Mouse (Mus musculus) hindbrain, embryonic 14.5 days (tissue): ENCODE measurements around the gene Brdt. TPM values are rescaled to one million over a fixed set of nuclear protein-coding genes. Genes with fewer than 3 reads are reported as not detected.

Experiments
- ATAC-seq: fragments of 200-750 bp; cut with Nextera tagmentation; 2 replicates; pipeline ENCODE4 v1.8.0; 2017; ENCODE audit warnings: moderate number of reproducible peaks, mild to moderate bottlenecking, moderate TSS enrichment, moderate library complexity; ENCODE audit not compliant: low FRiP score
- DNase-seq: peaks from one replicate; pipeline ENCODE4 v3.0.0-alpha.2; 2015; ENCODE audit warnings: low spot score
- H3K27ac ChIP-seq: fragments of 300-500 bp; sonication (generic); 2 replicates; pipeline ENCODE4 v1.5.1; 2014; ENCODE audit warnings: mild to moderate bottlenecking, moderate library complexity
- H3K27me3 ChIP-seq: fragments of 300-500 bp; sonication (generic); 2 replicates; pipeline ENCODE4 v1.6.1; 2014; ENCODE audit warnings: mild to moderate bottlenecking, low read length, mixed read lengths; ENCODE audit not compliant: control insufficient read depth, insufficient read depth
- H3K36me3 ChIP-seq: fragments of 300-500 bp; sonication (generic); replicated peaks from 2 replicates; pipeline ENCODE4 v1.6.1; 2014; ENCODE audit not compliant: control insufficient read depth, insufficient read depth
- H3K4me1 ChIP-seq: fragments of 300-500 bp; sonication (generic); replicated peaks from 2 replicates; pipeline ENCODE4 v1.6.1; 2014; ENCODE audit warnings: antibody characterized with exemption, low read length, mixed read lengths; ENCODE audit not compliant: control insufficient read depth, insufficient read depth
- H3K4me2 ChIP-seq: fragments of 300-500 bp; sonication (generic); replicated peaks from 2 replicates; pipeline ENCODE4 v1.6.1; 2014; ENCODE audit warnings: mild to moderate bottlenecking, moderate library complexity
- H3K4me3 ChIP-seq: fragments of 300-500 bp; sonication (generic); replicated peaks from 2 replicates; pipeline ENCODE4 v1.5.1; 2014; ENCODE audit warnings: mild to moderate bottlenecking, low read length
- H3K9ac ChIP-seq: fragments of 300-500 bp; sonication (generic); 2 replicates; pipeline ENCODE4 v1.6.1; 2014
- H3K9me3 ChIP-seq: fragments of 300-500 bp; sonication (generic); 2 replicates; pipeline ENCODE4 v1.6.1; 2016; ENCODE audit warnings: low read length; ENCODE audit not compliant: control insufficient read depth
- WGBS: fragments of 180-500 bp; shearing (Covaris S2); extraction: QIAGEN DNeasy Blood & Tissue Kit; methylation state at CpG from one replicate; pipeline ENCODE4 v1.1.7; 2014; 5-methylcytosine and 5-hydroxymethylcytosine counted together
- polyA plus RNA-seq: library from polyadenylated mRNA; unstranded; fragments of >200 nt; fragmentation: Nextera tagmentation; extraction: Ambion mirVana; gene quantifications from 2 replicates; pipeline ENCODE4 v1.2.1, GENCODE M21; 2014

The Brdt gene
- polyA plus RNA-seq, 1 experiment from 2014 or later: 3.2 TPM

- no peaks in the 10 kb centered on the region for H3K4me1 ChIP-seq
- no peak overlapping the region for H3K9ac ChIP-seq
- no peak overlapping the region for H3K4me2 ChIP-seq
- WGBS: 82% methylated on average over 4 of the region's 4 CpGs
- H3K36me3 ChIP-seq: no peaks in the 10 kb centered on the region
- ATAC-seq: no peak
- no peaks in the 10 kb centered on the region for H3K9me3 ChIP-seq
- no peak overlapping the region for H3K27ac ChIP-seq
- DNase-seq: no peak
- no peaks in the 10 kb centered on the region for H3K27me3 ChIP-seq
- no peak overlapping the region for H3K4me3 ChIP-seq
Measured at GRCm38 (mm10) chr5:107307432-107307831, 23.5 kb upstream of the Brdt start.

- H3K36me3 ChIP-seq: no peaks in the 10 kb centered on the region
- no peaks in the 10 kb centered on the region for H3K4me1 ChIP-seq
- no peak overlapping the region for H3K9ac ChIP-seq
- ATAC-seq: no peak
- no peak overlapping the region for H3K4me3 ChIP-seq
- no peak overlapping the region for H3K27ac ChIP-seq
- H3K27me3 ChIP-seq: no peaks in the 10 kb centered on the region
- H3K4me2 ChIP-seq: no peak overlapping the region
- H3K9me3 ChIP-seq: no peaks in the 10 kb centered on the region
- 95% methylated on average over 7 of the region's 7 CpGs for WGBS
- no peak for DNase-seq
Measured at GRCm38 (mm10) chr5:107317141-107317540, 13.8 kb upstream of the Brdt start.

DNA sequence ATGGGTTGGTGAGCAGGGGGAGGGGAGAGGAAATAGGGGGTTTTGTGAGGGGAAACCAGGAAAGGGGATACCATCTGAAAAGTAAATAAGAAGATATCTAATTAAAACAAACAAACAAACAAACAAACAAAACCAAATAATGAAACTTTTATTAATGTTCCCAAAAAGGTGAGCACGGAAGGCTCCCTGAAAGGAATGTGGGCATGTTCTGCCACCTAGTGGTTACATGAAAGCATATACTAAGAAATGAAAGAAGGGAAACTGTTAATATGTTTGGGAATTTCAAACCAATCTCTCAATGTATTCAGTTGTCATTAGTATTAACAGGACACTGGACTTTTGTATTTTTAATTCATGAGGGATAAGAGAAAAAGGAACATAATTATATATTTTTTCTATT lies 10.3 kb upstream of the Brdt start:
- Histone ChIP-seq H3K4me2 (no peak overlapping the region), H3K27ac (no peak overlapping the region), H3K27me3 (no peaks in the 10 kb centered on the region), H3K4me1 (no peaks in the 10 kb centered on the region), H3K9ac (no peak overlapping the region), H3K36me3 (no peaks in the 10 kb centered on the region), H3K4me3 (no peak overlapping the region), H3K9me3 (no peaks in the 10 kb centered on the region)
- WGBS: 8% methylated on average over 1 of the region's 1 CpGs
- no peak for ATAC-seq
- peak; percentile 74 for DNase-seq

- no peaks in the 10 kb centered on the region for H3K4me1 ChIP-seq
- H3K9me3 ChIP-seq: no peaks in the 10 kb centered on the region
- no peak overlapping the region for H3K9ac ChIP-seq
- WGBS: 87% methylated on average over 3 of the region's 3 CpGs
- ATAC-seq: no peak
- H3K27ac ChIP-seq: no peak overlapping the region
- no peak overlapping the region for H3K4me2 ChIP-seq
- no peak for DNase-seq
- H3K36me3 ChIP-seq: no peaks in the 10 kb centered on the region
- H3K4me3 ChIP-seq: no peak overlapping the region
- no peaks in the 10 kb centered on the region for H3K27me3 ChIP-seq
Measured at GRCm38 (mm10) chr5:107340404-107340803, 9.4 kb downstream of the Brdt start.

DNA sequence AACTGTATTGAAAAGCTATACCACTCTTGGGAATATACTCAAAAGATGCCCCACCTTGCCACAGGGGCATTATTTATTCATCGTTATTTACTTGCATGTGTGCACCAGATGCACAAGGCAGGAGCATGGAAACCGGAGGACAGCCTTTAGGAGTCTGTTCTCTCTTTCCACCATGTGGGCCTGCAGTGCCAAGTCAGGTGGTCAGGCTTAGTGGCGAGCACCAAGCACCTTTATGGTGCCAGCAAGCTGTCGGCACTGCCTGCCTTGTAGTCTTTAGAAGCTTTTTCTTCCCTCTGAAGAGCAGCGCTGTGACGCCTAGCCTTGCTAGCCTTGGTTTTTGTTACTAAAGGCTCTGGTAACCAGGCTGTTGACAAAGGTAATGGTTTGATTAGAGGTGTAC lies 11.9 kb downstream of the Brdt start:
- Histone ChIP-seq H3K36me3 (no peaks in the 10 kb centered on the region), H3K4me2 (no peak overlapping the region), H3K9me3 (no peaks in the 10 kb centered on the region), H3K9ac (no peak overlapping the region), H3K27me3 (no peaks in the 10 kb centered on the region), H3K4me1 (no peaks in the 10 kb centered on the region), H3K4me3 (no peak overlapping the region), H3K27ac (no peak overlapping the region)
- DNase-seq: no peak
- 89% methylated on average over 6 of the region's 6 CpGs for WGBS
- ATAC-seq: no peak

DNA sequence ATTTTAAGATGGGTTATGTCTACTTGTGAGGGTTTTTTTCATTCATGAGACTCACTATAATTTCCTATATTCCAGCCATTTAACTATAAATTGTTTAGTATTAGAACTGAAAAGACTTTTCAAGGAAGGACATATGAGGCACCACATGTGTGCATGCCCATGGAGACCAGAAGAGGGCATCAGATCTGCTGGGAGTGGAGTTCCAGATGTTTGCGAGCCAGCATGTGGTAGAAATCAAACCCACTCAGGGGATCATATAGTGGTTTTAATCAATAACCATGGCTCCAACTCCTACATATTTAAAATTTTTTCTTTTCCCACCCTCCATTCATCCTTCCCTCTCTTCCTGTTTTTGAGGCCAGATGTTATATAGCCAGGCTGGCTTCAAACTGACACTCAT lies 15.3 kb downstream of the Brdt start:
- no peak overlapping the region for H3K27ac ChIP-seq
- H3K4me1 ChIP-seq: no peaks in the 10 kb centered on the region
- H3K4me3 ChIP-seq: no peak overlapping the region
- H3K4me2 ChIP-seq: no peak overlapping the region
- DNase-seq: no peak
- ATAC-seq: no peak
- no peaks in the 10 kb centered on the region for H3K27me3 ChIP-seq
- H3K36me3 ChIP-seq: no peaks in the 10 kb centered on the region
- no peaks in the 10 kb centered on the region for H3K9me3 ChIP-seq
- WGBS: 69% methylated on average over 1 of the region's 1 CpGs
- H3K9ac ChIP-seq: no peak overlapping the region

GRCm38 (mm10) chr5:107352566-107352965 lies 21.6 kb downstream of the Brdt start:
- DNase-seq (no peak), ATAC-seq (no peak)
- 100% methylated on average over 1 of the region's 1 CpGs for WGBS
- no peaks in the 10 kb centered on the region for H3K4me1 ChIP-seq
- no peak overlapping the region for H3K4me3 ChIP-seq
- no peaks in the 10 kb centered on the region for H3K27me3 ChIP-seq
- H3K4me2 ChIP-seq: no peak overlapping the region
- no peaks in the 10 kb centered on the region for H3K9me3 ChIP-seq
- no peak overlapping the region for H3K27ac ChIP-seq
- no peak overlapping the region for H3K9ac ChIP-seq
- no peaks in the 10 kb centered on the region for H3K36me3 ChIP-seq

DNA sequence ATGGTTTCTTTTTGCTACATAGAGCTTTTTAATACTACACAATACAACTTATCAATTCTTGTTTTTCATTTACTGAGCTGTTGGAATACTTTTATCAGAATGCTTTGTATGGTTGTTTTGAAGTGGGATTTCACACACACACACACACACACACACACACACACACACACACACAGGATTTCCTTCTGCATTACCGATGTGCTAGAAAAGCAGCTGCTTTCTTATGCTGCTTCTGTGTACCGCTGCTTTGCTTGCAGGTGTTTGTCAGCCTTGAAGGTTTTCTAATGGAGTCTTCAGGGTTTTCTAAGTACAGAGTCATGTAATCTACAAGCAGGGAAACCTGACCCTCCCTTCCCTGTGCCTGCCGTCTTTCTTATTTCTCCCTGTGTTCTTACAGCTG lies 23.0 kb downstream of the Brdt start:
- Histone ChIP-seq H3K27me3 (no peaks in the 10 kb centered on the region), H3K9me3 (no peaks in the 10 kb centered on the region), H3K27ac (no peak overlapping the region), H3K4me1 (no peaks in the 10 kb centered on the region), H3K9ac (no peak overlapping the region), H3K4me3 (no peak overlapping the region), H3K4me2 (no peak overlapping the region), H3K36me3 (no peaks in the 10 kb centered on the region)
- WGBS: 69% methylated on average over 3 of the region's 3 CpGs
- no peak for ATAC-seq
- DNase-seq: no peak

- Histone ChIP-seq H3K36me3 (no peaks in the 10 kb centered on the region), H3K27me3 (no peaks in the 10 kb centered on the region), H3K9ac (no peak overlapping the region), H3K9me3 (no peaks in the 10 kb centered on the region), H3K4me3 (no peak overlapping the region), H3K4me1 (peaks cover 6% of the 10 kb centered on the region; the same call in 1 of the 2 replicates), H3K4me2 (no peak overlapping the region), H3K27ac (no peak overlapping the region)
- DNase-seq (no peak), ATAC-seq (no peak)
- WGBS: 64% methylated on average over 1 of the region's 1 CpGs
Measured at GRCm38 (mm10) chr5:107355801-107356200, 24.8 kb downstream of the Brdt start.

GRCm38 (mm10) chr5:107357723-107358122 lies 26.8 kb downstream of the Brdt start:
- Histone ChIP-seq H3K9me3 (no peaks in the 10 kb centered on the region), H3K4me3 (no peak overlapping the region), H3K36me3 (no peaks in the 10 kb centered on the region), H3K4me1 (peaks cover 6% of the 10 kb centered on the region; the same call in 1 of the 2 replicates), H3K9ac (no peak overlapping the region), H3K27ac (no peak overlapping the region), H3K27me3 (no peaks in the 10 kb centered on the region), H3K4me2 (no peak overlapping the region)
- ATAC-seq (no peak), DNase-seq (no peak)
- WGBS: 86% methylated on average over 8 of the region's 8 CpGs
